Mouse (Mus musculus) T-helper 2 cell (primary cell): ENCODE measurements at regions not wholly inside any gene's neighbourhood (a gene's known extent, or its start where the extent isn't known, plus 50 kb on each side); places are given as distances from the start of the nearest gene placed in this dataset.

ENCODE experiments used
- in situ Hi-C: fragments of 300-600 bp; cut with MboI, MseI; formaldehyde crosslinking; loops from one replicate; pipeline ENCODE4 v1.15.1; 2025; ENCODE audit warnings: high pct_unique_total_duplicates

DNA sequence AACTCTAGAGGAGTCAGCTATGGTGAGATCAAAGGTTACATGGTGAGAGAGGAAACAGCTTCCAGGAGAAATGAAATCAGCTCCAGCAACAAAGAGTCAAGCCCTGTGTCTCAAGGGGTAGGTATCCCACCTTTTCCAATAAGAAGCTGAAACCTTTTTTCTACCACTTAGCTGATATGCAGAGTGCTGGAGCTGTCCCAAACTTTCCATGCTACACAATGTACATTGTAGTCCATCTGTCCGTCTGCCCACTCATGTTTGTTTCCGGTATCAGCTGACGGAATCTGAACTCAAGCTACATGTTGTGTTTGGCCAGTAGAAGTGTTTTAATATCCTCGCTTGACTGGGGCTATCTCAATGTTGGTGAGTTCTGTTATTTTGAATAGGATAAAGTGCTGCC is 83.6 kb upstream of the Ngf start:
- in situ Hi-C loops, result no loop called here

DNA sequence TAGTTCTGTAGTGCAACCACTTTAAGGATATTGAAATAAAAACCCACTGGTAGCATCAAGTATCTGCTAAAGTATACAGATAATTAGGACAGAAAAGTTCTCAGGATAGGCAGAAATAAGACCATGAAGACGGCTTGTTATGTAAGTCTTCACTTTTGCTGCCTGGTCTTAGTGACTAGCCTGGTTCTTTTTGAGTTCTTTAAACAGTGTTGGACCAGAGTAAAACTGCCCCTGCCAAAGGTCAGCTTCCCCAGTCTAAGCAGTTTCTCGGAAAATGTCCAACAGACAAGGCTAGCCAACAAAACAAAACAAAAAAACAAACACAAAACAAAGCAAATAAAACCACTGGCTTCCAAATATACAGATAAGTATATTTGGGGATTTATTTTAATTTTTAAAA is 85.1 kb upstream of the Ngf start:
- in situ Hi-C loops, result loop anchor here (5.0 kb wide), 1 partner anchor 33 kb away; no protein-coding TSS in a partner anchor

DNA sequence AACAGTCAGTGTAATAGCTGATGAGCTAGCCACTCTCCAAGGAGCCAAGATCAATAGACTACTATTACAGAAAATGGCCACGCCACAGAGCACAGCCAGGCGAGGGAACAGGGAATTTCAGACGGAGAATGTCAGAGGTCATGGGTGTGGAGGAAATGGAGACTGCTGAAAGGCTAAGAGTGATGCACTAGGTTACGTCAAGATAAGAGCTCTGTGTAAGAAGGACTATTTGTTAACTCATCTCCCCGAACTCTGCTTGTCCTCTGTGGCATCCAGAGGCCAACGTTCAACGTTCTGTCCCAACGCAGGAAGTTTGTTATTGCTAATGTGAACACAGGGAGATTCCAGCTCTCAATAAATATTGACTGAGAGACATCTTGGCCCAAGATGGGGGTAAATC is 86.0 kb upstream of the Ngf start:
- in situ Hi-C loops, result loop anchor here (5.0 kb wide), 1 partner anchor 34 kb away; no protein-coding TSS in a partner anchor

DNA sequence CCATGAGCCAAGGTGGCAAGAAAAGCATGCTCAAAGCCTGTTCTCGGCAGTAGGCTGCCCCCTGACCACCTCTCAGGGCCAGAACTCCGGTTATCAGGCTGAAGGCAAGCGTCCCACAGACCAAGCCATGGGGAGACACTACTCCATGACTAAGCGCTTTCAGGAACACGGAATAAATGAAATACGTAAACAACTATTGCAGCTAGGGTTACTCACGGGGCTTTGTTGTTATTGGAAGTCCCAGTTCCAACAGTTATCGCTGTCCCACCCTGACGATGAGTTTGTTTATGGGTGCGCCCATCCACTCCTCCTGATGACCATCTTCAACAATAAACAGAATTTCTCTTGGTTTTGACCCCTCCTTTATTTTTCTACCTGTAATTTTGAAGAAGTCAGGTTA is 88.0 kb upstream of the Ngf start:
- in situ Hi-C loops, result loop anchor here (5.0 kb wide), 1 partner anchor 36 kb away; no protein-coding TSS in a partner anchor

DNA sequence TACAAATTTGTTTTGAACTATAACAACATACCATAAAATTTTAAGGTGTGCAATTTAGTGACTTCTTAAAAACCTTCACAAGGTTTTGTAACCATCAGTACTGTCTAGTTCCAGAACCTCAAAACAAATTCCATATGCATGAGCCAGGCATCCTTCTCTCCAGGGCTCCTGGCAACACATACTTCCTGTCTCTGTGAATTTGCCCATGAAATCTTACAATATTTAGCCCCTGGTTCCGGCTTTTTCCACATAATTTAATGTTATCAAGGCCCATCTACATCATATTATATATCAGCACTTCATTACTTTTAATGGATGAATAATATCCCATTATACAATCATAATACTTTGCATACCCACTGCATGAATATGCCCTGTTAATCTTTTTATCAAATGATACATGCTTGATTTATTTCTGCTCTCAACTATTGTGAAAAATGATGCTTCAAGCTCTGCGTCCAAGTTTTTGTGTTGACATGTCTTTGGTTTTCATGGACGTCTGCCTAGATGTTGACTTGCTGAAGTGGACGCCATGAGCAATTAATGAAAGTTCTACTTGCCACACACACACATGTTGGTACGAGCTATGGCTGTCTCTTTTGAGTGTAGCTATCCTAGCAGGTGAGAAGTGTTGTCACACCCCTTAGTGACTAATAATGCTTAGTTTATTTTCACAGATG is 95.2 kb upstream of the Ngf start:
- in situ Hi-C loops, result no loop called here

DNA sequence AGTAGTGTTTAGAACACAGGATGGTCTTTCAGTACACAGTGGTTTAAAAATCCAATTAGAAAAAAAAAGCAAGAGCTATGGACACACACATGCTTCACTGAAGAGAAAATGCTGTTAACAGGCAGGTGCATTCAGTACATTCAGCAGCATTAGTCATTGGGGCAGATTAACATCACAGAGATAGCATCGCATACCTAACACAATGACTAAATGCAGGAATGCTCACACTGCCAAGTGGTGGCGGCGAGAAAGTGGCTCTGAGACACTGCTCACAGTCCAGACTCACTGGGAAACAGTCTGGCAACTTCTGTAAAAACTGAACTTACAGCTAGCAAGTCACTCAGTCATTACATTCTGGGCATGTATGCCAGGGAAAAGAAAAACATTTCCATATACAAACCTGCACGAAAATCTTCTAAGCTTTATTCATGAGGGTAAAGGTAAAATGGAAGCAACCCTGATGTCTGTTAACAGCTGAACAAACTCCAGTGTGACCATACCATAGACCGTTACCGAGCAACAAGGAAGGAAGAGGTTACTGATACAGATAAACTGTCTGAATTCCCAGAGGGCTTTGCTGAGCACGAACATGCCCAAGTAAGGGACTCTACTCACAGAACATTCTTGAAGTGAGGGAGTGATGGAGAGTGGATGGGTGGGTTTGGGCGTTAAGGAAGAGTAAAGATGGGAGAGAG is 97.4 kb upstream of the Ngf start:
- in situ Hi-C loops, result no loop called here

DNA sequence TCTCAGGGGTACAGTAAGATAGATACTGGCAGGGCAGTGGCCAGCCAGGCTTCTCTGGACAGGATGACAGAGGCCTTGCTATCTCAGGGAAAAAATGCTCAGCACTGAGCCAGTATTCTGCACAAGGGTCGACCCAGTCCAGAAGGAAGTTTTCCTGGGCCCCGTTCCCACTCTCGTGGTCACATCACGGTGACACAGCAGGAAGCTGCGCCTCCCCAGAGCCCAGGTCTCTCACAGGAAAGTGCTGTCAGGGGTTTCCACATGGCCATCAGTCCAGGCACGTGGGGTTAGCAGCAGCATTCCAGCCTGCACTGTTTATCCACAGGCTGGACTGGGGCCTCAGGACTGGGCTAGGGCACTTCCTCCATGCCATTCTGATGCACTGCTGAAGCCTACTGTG is 103.5 kb upstream of the Ngf start:
- in situ Hi-C loops, result no loop called here

DNA sequence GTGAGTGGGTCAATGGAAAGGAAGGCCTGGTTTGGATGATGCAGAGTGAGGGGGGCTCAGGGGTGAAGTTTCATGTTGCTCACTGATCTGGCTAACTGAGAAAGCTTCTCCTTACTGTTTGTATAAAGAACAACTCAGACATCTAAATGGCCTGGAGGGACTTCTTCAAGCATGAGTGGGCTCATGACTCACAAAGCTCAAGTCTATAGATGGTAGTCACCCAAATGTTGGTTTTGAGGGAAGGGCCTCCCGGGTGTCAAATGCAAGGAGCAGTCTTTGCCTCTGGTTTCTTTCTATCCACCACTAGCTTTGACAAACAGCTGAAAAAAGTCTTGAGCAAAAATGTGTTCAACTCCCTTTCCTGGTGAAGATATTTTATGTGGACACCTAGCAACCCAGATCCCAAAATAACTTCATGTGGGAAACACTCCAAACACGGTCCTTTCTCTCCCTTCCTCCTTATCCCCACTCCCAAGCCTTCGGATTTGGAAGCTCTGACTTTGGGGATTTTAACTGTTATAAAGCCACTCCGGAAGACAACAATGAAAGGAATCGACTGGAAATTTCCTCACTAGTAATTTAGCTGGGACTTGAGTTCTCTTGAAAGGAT is 105.3 kb upstream of the Ngf start:
- in situ Hi-C loops, result no loop called here

DNA sequence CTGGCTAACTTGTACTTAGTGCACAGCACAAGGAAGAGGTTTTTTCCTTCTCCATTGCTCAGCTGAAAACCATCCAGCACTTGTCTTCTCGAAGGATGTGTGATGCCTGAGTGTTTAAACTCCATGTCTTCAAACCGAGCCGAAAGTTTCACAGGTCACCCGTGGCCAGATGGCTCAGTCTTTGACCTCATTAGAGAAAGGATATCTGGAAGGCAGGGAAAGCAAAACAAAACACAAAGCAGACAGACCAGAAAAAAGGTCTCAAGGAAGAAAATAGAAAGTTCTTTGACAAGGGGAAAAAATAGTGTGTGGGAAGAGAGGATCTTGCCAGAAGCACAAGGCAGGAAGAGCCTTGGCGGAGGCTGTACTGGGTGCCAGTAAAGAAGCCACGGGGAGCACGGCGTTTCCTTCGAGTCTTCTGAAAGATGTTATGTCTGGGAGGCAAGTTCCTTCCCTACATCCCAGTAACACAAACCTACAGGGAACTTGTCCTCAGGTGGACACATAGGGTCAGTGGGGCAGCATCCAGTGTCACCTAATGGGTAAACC is 108.9 kb upstream of the Ngf start:
- in situ Hi-C loops, result no loop called here

DNA sequence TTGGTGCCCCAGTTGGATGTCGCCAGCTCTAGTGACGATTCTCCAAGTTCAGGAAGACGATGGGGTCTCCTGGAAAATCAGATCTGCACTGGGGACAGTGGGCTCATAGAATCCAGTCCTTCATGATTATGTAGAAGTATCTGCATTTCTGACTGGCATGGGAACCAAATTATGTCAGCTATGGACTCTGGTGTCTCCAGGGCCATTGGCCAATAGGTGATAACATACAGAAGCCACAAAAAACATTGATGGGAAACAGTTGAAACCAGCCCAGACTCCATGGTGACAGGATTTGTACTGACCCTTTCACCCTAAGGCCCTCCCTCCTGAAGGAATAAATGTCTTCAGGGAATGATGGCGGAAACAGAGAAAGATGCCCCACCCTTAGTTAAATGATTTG is 110.9 kb upstream of the Ngf start:
- in situ Hi-C loops, result no loop called here

DNA sequence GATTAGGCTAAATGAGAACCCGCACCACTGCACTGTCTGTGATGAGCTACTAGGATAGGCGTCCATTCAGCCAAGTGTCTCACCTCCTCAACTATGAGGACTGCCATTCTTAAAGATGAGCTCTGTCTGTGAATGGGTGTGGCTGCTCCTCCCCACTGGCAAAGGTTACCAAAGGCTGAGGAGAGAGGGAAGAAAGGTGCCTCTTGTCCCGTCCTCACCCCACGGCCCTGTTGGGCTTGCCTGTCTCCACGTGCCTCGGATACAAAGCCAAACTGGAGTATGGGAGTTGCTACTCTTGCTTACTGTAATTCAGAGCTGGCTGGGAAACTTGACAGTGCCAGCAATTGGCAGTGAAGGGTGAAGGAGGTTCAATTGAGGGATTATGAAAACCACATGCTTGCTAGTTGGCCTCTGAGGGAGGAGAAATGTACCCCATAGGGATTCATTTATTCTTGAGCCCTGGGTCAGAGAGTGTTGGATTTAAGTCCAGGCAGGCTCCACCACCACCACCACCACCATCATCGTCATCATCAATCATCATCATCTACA is 112.6 kb upstream of the Ngf start:
- in situ Hi-C loops, result no loop called here

DNA sequence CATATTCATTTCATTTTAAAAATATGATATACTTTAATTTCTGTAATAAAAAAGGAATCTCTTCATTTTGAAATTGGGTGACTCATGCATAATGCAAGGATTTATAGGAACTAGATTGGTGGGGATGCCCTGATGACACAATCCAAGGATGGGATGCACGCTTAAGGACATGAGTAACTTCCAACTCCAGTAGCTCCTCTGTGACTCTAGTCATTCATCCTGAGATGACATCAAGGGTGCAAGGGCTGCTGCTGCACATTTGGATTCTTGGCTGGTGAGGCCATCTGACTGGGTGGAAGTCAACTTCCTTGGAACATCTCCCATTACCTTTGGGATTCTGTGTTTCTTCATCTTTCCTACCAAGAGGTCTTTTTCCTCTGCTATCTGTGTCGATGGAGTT is 114.4 kb upstream of the Ngf start:
- in situ Hi-C loops, result no loop called here

DNA sequence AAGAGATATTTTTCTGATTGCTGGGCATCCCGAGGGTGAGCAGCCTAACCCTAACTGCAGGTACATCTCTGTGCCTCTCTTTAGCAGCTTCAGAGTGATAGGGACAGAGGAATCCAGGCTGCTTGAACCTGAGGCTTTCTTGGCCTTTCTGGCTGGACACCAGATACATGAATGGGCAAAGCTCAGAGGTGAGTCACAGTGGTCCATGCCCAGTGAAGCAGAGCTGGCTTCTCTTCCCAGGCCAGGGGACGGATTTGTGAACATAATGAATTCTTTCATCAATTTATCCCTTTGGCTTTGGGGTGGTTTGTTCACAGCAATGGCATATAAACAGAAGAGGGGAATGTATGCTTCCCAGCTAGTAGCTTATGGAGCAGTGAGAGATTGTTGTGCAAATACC is 114.9 kb upstream of the Ngf start:
- in situ Hi-C loops, result no loop called here

DNA sequence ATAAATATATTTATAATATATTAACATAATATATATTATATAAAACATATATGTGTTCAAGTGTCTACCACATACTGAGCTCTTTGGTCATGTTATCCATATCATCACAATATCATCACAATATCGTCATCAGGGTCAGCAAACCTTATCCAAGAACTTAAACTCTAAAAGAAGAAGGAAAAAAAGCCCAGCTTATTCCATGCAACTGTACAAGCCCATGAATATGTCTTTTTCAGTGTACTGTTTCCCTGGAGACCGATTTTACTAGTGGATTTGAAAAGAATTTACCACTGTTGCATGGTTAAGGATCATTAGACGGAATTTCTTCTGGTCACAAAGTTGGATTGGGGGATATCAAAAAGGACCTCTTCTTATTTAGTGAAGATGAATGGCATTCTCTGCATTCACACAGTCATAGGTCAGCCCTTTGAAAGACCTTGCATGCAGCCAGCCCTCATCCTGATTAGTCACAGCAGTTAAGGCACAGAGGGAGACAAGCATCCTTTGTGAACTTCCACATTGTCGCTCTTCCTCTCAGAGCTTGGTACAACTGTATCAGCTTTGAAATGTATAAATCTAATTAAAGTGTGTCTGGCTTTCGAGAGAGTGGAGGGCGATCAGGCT is 116.3 kb upstream of the Ngf start:
- in situ Hi-C loops, result no loop called here

DNA sequence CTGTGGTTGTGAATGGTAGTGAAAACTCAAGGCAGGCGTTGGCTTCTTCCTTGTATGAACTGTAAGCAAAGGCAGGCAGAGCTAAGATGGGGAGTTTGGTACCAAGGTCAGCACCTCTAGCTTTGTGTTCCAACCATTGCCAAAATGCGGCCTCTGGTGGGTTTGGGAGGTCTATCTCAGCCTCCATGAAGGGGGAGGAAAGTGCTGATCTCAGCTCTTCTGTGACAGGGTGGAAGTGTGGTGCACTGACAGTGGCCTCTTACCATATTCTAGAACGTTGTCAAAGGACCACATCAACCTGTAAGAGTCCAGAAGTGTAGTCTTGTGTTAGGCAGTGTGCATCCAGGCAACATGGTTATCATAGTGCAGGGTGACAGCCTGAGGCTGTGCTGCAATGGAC is 123.6 kb upstream of the Ngf start:
- in situ Hi-C loops, result no loop called here

DNA sequence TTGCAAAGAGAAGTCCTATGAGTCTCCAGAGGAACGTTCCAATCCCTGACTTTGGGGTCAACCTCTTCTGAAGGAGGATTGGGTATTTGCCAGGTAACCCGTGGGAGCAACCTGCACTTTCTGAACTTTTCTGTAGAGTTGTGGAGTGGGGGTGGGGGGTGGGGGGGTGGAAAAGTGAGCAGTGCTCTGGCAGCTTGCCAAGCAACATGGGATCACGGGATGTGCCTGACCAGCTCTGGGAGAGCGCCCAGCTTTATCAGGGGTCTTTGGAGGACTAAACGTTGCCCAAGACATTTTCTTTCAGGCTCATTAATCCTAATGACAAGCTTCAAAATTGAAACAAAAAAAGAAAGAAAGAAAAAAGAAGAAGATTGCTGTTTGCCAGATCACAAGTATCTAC is 124.4 kb upstream of the Ngf start:
- in situ Hi-C loops, result no loop called here

DNA sequence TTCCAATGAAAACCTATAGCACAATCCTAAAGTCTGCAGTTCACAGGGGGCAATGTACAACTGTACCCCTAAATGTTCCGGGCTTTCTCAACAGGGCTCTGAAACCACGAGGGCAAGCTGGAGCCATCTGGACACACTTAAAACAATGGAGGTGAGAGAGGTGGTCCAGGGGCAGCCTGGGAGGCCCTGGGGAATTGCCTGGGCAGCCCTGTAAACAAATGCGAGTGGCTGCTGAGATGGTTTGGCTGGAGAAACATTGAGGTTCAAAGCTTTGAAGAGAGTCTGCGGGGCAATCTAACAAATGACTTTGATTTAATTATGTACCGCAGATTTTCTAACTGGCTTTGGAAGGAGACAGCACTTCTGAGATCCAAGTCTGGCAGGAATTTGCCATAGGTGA is 129.0 kb upstream of the Ngf start:
- in situ Hi-C loops, result no loop called here

DNA sequence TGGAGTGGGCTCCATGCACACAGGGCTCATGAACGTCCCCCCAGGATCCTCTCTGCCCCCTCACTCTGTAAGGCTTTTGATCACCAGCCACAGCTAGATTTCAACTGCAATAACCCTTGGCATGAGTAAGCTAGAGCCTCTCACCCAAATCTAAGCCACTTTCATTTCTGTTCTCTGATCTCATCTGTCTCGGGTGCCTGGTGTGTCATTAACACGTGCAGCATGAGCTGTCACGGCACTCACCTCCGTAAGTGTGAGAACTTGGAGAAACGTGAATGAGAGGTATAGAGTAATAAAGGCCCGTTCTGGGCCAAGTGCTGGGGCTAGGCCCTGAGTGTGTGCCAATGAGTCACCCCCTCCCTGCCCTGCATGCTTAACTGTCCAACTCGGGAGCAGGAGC is 131.8 kb upstream of the Ngf start:
- in situ Hi-C loops, result no loop called here

DNA sequence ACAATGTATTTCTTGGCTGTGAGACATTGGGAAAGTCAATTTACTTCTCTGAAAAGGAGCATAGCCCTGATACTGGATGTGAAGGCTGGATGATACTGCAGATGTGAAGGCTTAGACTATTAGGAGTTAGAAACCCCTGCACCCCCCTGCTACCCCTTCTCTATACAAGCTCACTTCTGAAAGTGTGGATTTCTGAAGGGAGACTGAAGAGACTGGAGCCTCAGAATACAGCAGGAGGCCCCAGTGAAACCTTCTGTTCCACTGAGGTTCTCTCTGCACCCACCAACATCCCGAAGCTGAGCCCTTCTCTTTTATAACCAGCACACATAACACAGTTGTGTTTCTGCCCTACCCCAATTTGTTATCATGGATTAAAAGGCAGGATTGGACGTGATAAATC is 131.7 kb upstream of the Vangl1 start:
- in situ Hi-C loops, result no loop called here

DNA sequence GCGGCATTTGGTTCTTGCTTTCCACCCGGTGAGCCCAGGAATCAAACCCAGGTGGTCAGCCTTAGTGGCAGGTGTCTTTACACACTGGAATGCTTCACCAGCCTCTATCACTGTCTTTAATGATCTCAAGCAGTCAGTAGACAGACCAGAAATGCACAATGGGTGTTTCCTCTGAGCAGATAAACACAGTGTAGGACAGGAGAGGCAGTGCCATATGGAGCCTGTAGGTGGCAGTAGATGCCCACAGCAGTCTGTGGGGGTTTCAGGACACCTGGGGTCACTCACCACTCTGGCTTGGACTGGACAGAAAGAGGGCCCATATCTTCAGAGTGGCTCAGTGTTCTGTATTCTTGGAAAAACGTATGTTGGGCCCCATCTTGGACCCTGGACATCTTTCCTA is 130.7 kb upstream of the Vangl1 start:
- in situ Hi-C loops, result no loop called here

DNA sequence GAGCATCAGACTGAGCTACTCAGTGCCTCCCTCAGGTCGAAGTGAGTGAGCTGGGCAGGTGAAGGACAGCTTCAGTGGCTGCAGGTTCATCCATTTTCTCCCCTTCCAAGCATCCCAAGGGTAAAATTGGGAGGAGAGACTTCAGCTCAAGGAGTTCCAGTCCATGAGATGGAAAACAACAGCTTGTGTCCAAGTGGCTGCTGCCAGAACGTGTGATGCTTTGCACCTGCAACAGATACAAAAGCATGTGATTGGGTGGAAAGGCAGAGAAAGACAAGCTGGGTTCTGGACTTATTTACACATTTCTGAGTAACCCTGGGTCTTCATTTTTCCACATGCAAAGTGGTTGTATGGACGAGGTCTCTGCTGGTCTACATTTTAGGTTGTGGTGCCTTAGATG is 127.7 kb upstream of the Vangl1 start:
- in situ Hi-C loops, result no loop called here

DNA sequence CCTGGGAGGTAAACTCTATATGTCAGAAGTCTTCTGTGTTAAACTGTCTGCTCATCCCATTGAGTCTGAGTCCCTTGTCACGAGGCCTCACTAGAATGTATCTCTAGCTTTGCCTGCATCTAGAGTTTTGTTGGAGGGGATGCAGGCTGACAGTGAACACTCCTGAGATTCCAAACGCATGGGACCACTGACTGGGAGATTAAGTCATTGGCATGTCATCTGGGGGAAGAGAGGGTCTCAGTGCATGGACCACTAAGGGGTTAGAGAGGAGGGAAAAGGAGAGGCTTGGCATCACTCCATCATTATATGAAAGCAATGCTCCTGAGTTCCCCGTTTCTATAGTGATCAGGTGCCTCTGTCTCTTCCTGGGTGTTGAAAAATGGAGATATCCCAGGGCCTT is 114.8 kb upstream of the Vangl1 start:
- in situ Hi-C loops, result no loop called here
